ENCODE assay signal across 30 mouse cellular contexts in the genomic region with DNA sequence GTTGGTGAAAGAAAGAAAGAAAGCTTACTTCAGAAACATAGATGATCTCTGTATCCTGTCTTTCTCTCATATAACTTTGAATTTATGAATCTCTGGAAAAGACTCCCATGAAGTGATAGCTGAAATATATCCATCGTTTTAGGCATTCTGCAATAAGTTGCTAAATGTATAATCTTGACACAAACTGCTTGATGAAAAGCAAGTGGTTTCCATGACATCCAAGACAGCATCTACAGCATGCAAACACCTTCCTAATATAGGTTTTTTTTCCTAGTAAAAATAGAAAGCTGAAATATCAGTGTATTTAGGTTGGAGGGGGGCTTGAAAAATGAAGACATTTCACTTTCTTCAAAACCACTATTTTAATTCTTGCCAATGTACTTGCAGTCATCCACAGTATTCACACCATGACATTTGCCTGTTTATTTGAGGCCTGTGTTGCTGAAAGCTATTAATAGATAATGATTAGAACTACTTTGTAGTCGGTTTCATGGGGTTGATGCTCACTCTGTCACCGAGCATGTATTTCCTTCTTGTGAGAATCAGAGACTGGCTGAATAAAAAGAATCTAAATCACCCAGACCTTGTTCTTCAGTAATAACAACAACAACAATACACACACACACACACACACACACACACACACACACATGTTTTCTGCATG. TPM values are rescaled to one million over a fixed set of nuclear protein-coding genes. Genes with fewer than 3 reads are reported as not detected.
"Had no signal": no experiment of that assay in that cellular context is flagged by ENCODE, and none has a peak within 500 bp of the region (broad histone marks: within the 10 kb centered on the region; RNA-seq: fewer than 3 reads in every experiment).

No protein-coding gene starts in this region.

- H3K4me2 ChIP-seq: liver, embryonic 13.5 days; midbrain, embryonic 12.5 days; midbrain, embryonic 15.5 days; neural tube, embryonic 12.5 days; neural tube, embryonic 15.5 days had no signal

- H3K4me3 ChIP-seq: liver, embryonic 13.5 days; midbrain, embryonic 12.5 days; midbrain, embryonic 15.5 days; neural tube, embryonic 12.5 days; neural tube, embryonic 15.5 days had no signal

- H3K27me3 ChIP-seq: liver, embryonic 13.5 days; midbrain, embryonic 12.5 days; midbrain, embryonic 15.5 days; neural tube, embryonic 12.5 days; neural tube, embryonic 15.5 days had no signal

- H3K4me1 ChIP-seq: liver, embryonic 13.5 days; midbrain, embryonic 12.5 days; midbrain, embryonic 15.5 days; neural tube, embryonic 12.5 days; neural tube, embryonic 15.5 days had no signal

- ATAC-seq: midbrain, embryonic 15.5 days had no signal

- H3K9me3 ChIP-seq: liver, embryonic 13.5 days; midbrain, embryonic 12.5 days; midbrain, embryonic 15.5 days; neural tube, embryonic 12.5 days; neural tube, embryonic 15.5 days had no signal

- H3K27ac ChIP-seq: liver, embryonic 13.5 days; macrophage; midbrain, embryonic 12.5 days; midbrain, embryonic 15.5 days; neural tube, embryonic 12.5 days; neural tube, embryonic 15.5 days; stomach, postnatal 0 days had no signal

- H3K36me3 ChIP-seq: liver, embryonic 13.5 days; midbrain, embryonic 12.5 days; midbrain, embryonic 15.5 days; neural tube, embryonic 12.5 days; neural tube, embryonic 15.5 days had no signal

- H3K9ac ChIP-seq: liver, embryonic 13.5 days; midbrain, embryonic 12.5 days; midbrain, embryonic 15.5 days; neural tube, embryonic 12.5 days; neural tube, embryonic 15.5 days had no signal

- DNase-seq: kidney, adult 9 months; kidney, postnatal 14 days; kidney, postnatal 4 days; liver, embryonic 13.5 days; lung, adult 2 months; right cerebral cortex, adult 18-20 months; right cerebral cortex, postnatal 14 days; right cerebral cortex, postnatal 4 days; thymus, adult 2 months; thymus, postnatal 14 days; thymus, postnatal 4 days had no signal

RNA-seq across cellular contexts. Expression of gene 4921504E06Rik, which starts 54.8 kb away (rescaled TPM):
- total RNA-seq: layer of hippocampus, adult 18-20 months; layer of hippocampus, postnatal 14 days; left cerebral cortex, adult 18-20 months; left cerebral cortex, postnatal 10 days; left cerebral cortex, postnatal 36 days; liver, adult 2 months; megakaryocyte, adult 5-6 weeks had no signal
- polyA plus RNA-seq: kidney, embryonic 16.5 days; limb, embryonic 11.5 days; limb, embryonic 14.5 days; liver, adult 2 months; liver, embryonic 13.5 days; liver, embryonic 16.5 days; lung, adult 2 months; lung, embryonic 16.5 days; macrophage; midbrain, embryonic 12.5 days; midbrain, embryonic 15.5 days; neural tube, embryonic 12.5 days; neural tube, embryonic 15.5 days; stomach, embryonic 14.5 days; stomach, postnatal 0 days; thymus, adult 2 months had no signal
